ENCODE assay signal across 17 mouse cellular contexts in the genomic region with DNA sequence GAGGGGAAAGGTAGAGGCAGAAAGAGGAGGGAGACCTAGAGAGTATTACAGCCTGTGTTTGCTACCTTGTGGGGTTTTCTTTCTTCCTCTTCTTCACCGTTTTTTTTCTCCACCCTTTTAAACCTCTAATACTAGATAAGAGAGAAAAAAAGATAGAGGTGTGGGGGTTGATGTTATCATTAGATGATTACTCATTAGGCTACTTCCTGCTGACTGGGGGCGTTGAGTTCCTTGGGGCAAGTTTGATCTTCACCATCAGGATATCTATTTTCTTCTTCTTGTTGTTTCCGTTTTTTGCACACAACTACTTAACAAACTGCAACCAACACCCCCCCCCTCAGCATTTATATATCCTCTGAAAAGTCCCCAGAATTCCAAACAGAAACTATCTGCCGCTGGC.
"Had no signal": no experiment of that assay in that cellular context is flagged by ENCODE, and none has a peak within 500 bp of the region (broad histone marks: within the 10 kb centered on the region; RNA-seq: fewer than 3 reads in every experiment).

No protein-coding gene starts in this region.

- H3K27me3 ChIP-seq: midbrain, embryonic 12.5 days; neural tube, embryonic 13.5 days; neural tube, embryonic 15.5 days had no signal

- H3K4me1 ChIP-seq: midbrain, embryonic 10.5 days; midbrain, embryonic 12.5 days; neural tube, embryonic 13.5 days; neural tube, embryonic 15.5 days had no signal

- DNase-seq: lung, adult 18-20 months; lung, embryonic 14.5 days; lung, postnatal 10 days; lung, postnatal 4 days; midbrain, embryonic 14.5 days; right cerebral cortex, postnatal 25 days; right cerebral cortex, postnatal 4 days; spleen, adult 18-20 months; thymus, adult 18-20 months; thymus, postnatal 14 days; thymus, postnatal 36 days had no signal

- ATAC-seq: midbrain, embryonic 16.5 days had no signal

- H3K9me3 ChIP-seq: midbrain, embryonic 10.5 days; midbrain, embryonic 12.5 days; neural tube, embryonic 13.5 days; neural tube, embryonic 15.5 days had no signal

- H3K4me3 ChIP-seq: midbrain, embryonic 10.5 days; midbrain, embryonic 12.5 days; myocyte; neural tube, embryonic 13.5 days; neural tube, embryonic 15.5 days had no signal

- H3K36me3 ChIP-seq: midbrain, embryonic 10.5 days; midbrain, embryonic 12.5 days; neural tube, embryonic 13.5 days; neural tube, embryonic 15.5 days had no signal
